Mouse (Mus musculus) G1E (cell line): ENCODE results near the gene Rims1. TPM values are rescaled to one million over a fixed set of nuclear protein-coding genes. Genes with fewer than 3 reads are reported as not detected.

Source experiments
- ATAC-seq: 2 replicates; pipeline ENCODE4 v1.8.0; 2016; ENCODE audit warnings: mild to moderate bottlenecking; ENCODE audit not compliant: insufficient number of reproducible peaks, poor library complexity, low FRiP score, severe bottlenecking; ENCODE audit errors: extremely low read depth
- DNase-seq: peaks from one replicate; pipeline ENCODE4 v3.0.0; 2012; ENCODE audit warnings: low spot score
- H3K27me3 ChIP-seq: 2 replicates; pipeline ENCODE4 v1.6.1; 2012; ENCODE audit warnings: mild to moderate bottlenecking, low read length, inconsistent platforms; ENCODE audit not compliant: insufficient read depth
- H3K36me3 ChIP-seq: replicated peaks from 2 replicates; pipeline ENCODE3; 2012; ENCODE audit warnings: mild to moderate bottlenecking, inconsistent platforms
- H3K4me1 ChIP-seq: 2 replicates; pipeline ENCODE4 v1.6.1; 2012; ENCODE audit warnings: low read depth, low read length, inconsistent platforms, mixed read lengths; ENCODE audit not compliant: insufficient read depth
- H3K4me3 ChIP-seq: 2 replicates; pipeline ENCODE4 v1.5.1; 2012; ENCODE audit warnings: low read depth, mild to moderate bottlenecking, inconsistent platforms, low read length, moderate library complexity, mixed read lengths
- H3K9me3 ChIP-seq: replicated peaks from 2 replicates; pipeline ENCODE4 v1.6.1; 2012; ENCODE audit warnings: inconsistent platforms
- CTCF ChIP-seq: IDR thresholded peaks from 2 replicates; pipeline ENCODE4 v1.5.1; 2012; ENCODE audit warnings: low read depth, low read length, inconsistent platforms, mixed read lengths
- GATA1 ChIP-seq: IDR thresholded peaks from 2 replicates; pipeline ENCODE4 v1.6.1; 2012; ENCODE audit warnings: borderline replicate concordance, low read length, inconsistent platforms, mixed read lengths
- GATA2 ChIP-seq: IDR thresholded peaks from 2 replicates; pipeline ENCODE4 v1.6.1; 2012; ENCODE audit warnings: low read depth, low read length, inconsistent platforms, borderline replicate concordance
- POLR2AphosphoS5 ChIP-seq: IDR thresholded peaks from 2 replicates; pipeline ENCODE4 v1.6.1; 2012; ENCODE audit warnings: low read depth, low read length, inconsistent platforms; ENCODE audit not compliant: insufficient replicate concordance
- TAL1 ChIP-seq: conservative IDR thresholded peaks from 2 replicates; pipeline ENCODE4 v1.6.1; 2012; ENCODE audit warnings: low read depth, low read length, inconsistent platforms, mixed read lengths
- polyA plus RNA-seq: library from polyadenylated mRNA; stranded (reverse); fragments of >175 nt; gene quantifications from 2 replicates; pipeline ENCODE4 v1.2.3, GENCODE M21; 2012
- total RNA-seq, 2 experiments: library from RNA; stranded (forward) in 1 of 2; stranded (reverse) in 1 of 2; fragments of 200-1000 nt in 1 of 2; fragments of >200 nt in 1 of 2; fragmentation: Nextera tagmentation in 1 of 2; gene quantifications; 2 replicates each; pipeline ENCODE4 v1.2.3; 2014 to 2017

The Rims1 gene
- total and polyA plus RNA-seq, 3 experiments = 0.11 TPM; not detected in 2

DNA sequence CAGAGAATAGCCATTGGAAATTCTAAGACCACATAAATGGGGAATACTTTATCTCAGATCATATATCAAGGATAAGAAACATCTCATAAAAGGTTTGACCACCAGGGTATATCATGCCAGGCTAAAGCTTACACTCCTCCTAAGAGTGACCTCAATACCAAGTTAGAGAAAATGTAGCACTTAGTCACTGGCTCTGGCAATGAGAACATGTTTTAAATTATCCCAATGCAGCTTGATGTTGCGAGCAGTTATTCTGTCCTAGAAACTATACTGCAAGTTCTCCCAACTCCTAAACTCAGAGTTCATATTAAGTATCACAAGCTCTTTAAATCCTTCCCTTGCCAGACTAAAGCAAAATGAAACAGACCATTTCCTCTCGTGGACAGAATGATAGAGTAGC, 85.1 kb downstream of the Rims1 start:
- Histone ChIP-seq H3K4me3 (no peak overlapping the region), H3K27me3 (no peaks in the 10 kb centered on the region), H3K9me3 (no peaks in the 10 kb centered on the region), H3K36me3 (no peaks in the 10 kb centered on the region), H3K4me1 (no peaks in the 10 kb centered on the region)
- TF ChIP-seq POLR2AphosphoS5 (no peak), GATA1 (no peak), CTCF (no peak), TAL1 (no peak), GATA2 (no peak)
- DNase-seq (no peak), ATAC-seq (no peak)

DNA sequence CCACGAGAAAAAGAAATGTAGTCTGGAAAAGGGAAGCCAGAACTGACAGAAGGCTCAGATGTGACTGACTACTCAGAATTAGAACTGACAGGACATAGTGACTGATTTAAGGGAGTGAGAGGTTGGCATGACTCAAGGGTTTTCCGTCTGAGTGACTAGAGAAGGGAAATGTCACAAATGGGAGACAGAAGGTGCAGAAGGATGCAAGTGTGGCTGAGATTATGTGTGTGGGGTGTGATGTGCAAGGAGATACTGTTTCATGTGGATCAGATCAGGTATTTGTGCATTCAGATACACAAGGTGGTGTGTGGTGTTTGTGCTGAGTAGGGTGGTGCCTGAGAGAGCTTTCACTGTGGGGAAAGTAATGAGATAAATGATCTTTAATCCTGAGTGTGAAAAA, 96.3 kb downstream of the Rims1 start:
- H3K4me3 ChIP-seq = no peak overlapping the region
- no peaks in the 10 kb centered on the region for H3K4me1 ChIP-seq
- H3K36me3 ChIP-seq = no peaks in the 10 kb centered on the region
- TF ChIP-seq GATA1 (no peak), POLR2AphosphoS5 (no peak), CTCF (no peak), TAL1 (no peak), GATA2 (no peak)
- H3K9me3 ChIP-seq = no peaks in the 10 kb centered on the region
- H3K27me3 ChIP-seq = no peaks in the 10 kb centered on the region
- no peak for DNase-seq
- ATAC-seq = no peak

DNA sequence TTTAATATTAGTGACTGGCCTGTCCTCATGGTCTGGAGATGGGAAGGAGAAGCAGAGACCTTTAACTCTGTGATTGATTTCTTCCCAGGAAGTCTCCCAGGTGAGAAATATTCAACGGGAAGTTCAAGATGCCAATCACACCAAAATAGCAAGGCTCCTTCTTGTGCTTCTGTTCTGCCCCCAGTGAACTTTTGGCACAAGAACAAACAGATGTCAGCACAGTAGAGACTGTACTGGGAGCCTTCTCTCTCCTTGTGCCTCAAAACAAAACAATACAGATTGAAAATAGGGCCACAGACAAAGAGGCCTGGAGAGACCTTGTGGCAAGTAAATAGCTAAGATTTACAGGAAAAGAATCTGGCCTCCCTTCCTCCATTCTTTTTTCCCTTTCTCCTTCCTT, 110.7 kb downstream of the Rims1 start:
- H3K4me3 ChIP-seq = no peak overlapping the region
- TF ChIP-seq POLR2AphosphoS5 (no peak), GATA2 (no peak), GATA1 (no peak), CTCF (no peak), TAL1 (no peak)
- H3K27me3 ChIP-seq = no peaks in the 10 kb centered on the region; the same call in 1 of the 2 replicates
- no peaks in the 10 kb centered on the region for H3K36me3 ChIP-seq
- DNase-seq = no peak
- no peaks in the 10 kb centered on the region for H3K9me3 ChIP-seq
- no peak for ATAC-seq
- no peaks in the 10 kb centered on the region for H3K4me1 ChIP-seq

DNA sequence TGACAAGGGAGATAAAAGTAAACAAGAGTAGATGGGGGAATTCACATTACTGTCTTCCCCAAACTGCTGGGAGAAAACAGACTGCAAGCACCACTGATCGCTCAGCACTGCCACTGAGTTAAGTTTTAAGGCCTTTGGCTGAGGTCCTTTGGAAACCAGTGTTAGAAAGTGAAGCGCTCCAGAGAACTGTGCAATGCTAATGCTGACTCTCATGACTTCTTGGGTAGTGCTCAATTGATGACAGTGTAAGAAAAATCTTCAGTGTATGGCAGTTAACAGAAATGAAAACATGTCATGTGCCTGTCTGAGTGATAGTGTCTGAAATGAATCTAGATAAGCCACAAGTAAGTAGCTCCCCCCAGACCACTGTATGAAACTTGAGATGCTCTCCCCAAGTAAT, 111.3 kb downstream of the Rims1 start:
- TF ChIP-seq TAL1 = no peak
- no peak for TF ChIP-seq POLR2AphosphoS5
- TF ChIP-seq GATA2 = no peak
- Histone ChIP-seq H3K4me1 (no peaks in the 10 kb centered on the region), H3K27me3 (no peaks in the 10 kb centered on the region), H3K36me3 (no peaks in the 10 kb centered on the region), H3K4me3 (no peak overlapping the region), H3K9me3 (no peaks in the 10 kb centered on the region)
- ATAC-seq (no peak), DNase-seq (no peak)

DNA sequence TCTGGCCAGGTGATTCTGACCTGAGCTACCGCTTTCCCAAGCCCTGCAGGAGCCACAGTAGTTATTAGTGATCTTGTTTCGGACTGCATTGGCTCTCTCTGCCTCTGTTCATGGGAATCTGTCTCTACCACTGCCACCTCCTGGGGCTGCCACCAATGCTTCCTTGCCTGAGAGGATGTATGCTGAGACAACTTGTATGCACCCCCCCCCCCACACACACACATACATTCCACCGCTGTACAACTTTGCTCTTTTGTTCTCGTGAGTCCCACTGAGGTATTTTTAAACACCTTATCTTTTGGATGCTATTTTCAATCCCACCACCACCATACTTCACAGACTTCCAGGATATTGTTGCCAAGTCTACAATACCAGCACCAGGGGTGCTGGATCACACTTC, 122.3 kb downstream of the Rims1 start:
- no peak for ATAC-seq
- Histone ChIP-seq H3K27me3 (no peaks in the 10 kb centered on the region), H3K4me3 (no peak overlapping the region), H3K9me3 (no peaks in the 10 kb centered on the region), H3K36me3 (no peaks in the 10 kb centered on the region), H3K4me1 (no peaks in the 10 kb centered on the region)
- DNase-seq = no peak
- no peak for TF ChIP-seq GATA1
- TF ChIP-seq TAL1 = no peak

DNA sequence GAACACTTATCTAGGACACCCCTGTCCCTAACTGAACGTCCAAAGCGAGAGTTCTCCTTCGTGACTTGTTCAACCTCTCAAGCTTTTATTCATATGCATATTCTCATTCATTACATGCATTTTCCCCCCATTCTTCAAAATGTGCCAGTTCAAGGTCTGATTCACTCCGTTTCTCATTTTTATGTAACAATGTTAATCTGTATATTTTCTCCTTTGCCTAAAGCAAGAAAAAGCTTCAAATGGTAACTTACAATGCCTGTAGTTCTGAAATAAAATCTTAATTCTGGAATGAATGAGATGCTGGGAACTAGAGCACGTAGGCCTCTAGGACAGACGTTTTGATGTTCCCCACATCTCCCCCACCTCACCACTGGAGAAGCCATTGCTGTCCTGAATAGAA, 141.6 kb downstream of the Rims1 start:
- Histone ChIP-seq H3K27me3 (no peaks in the 10 kb centered on the region), H3K36me3 (no peaks in the 10 kb centered on the region), H3K4me1 (no peaks in the 10 kb centered on the region), H3K9me3 (no peaks in the 10 kb centered on the region), H3K4me3 (no peak overlapping the region)
- ATAC-seq = no peak
- no peak for TF ChIP-seq CTCF
- no peak for TF ChIP-seq GATA2
- no peak for TF ChIP-seq TAL1
- TF ChIP-seq POLR2AphosphoS5 = no peak
- TF ChIP-seq GATA1 = no peak
- no peak for DNase-seq

DNA sequence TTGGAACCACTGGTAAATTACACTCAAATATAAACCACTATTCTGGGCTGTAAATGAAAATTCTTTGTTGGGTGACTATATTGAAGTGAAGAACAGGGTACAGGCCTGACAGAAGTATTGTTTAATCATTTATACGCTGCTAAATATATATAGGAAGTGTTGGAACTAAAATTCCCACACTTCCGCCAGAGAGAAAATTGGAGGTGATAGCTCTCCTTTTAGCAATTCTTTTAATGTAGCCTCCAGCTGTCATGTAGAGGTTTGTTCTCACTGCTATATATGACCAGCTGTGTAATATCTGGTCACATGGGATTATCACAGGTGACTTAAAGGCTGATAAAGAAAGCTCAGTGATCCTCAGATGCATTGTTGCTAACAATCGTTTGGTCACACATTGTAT, 144.0 kb downstream of the Rims1 start:
- TF ChIP-seq CTCF = no peak
- no peak for TF ChIP-seq TAL1
- no peak for TF ChIP-seq GATA2
- no peak for TF ChIP-seq POLR2AphosphoS5
- TF ChIP-seq GATA1 = no peak
- Histone ChIP-seq H3K9me3 (no peaks in the 10 kb centered on the region), H3K4me3 (no peak overlapping the region), H3K27me3 (no peaks in the 10 kb centered on the region), H3K4me1 (no peaks in the 10 kb centered on the region), H3K36me3 (no peaks in the 10 kb centered on the region)
- DNase-seq (no peak), ATAC-seq (no peak)
